Mouse (Mus musculus) stomach, postnatal 0 days (tissue): ENCODE measurements around the gene Hes2.

Experiments
- CTCF ChIP-seq: IDR thresholded peaks from 2 replicates; pipeline ENCODE4 v1.5.1; 2016; ENCODE audit warnings: antibody characterized with exemption, low read depth, mild to moderate bottlenecking, moderate library complexity
- EP300 ChIP-seq: optimal IDR thresholded peaks from 2 replicates; pipeline ENCODE3; 2016; ENCODE audit warnings: antibody characterized with exemption

GRCm38 (mm10) chr4:152197545-152197944, 38.9 kb downstream of the Hes2 start:
- TF ChIP-seq CTCF (no peak), EP300 (no peak)
